21 mouse cellular contexts compared by ENCODE assay signal in the genomic region with DNA sequence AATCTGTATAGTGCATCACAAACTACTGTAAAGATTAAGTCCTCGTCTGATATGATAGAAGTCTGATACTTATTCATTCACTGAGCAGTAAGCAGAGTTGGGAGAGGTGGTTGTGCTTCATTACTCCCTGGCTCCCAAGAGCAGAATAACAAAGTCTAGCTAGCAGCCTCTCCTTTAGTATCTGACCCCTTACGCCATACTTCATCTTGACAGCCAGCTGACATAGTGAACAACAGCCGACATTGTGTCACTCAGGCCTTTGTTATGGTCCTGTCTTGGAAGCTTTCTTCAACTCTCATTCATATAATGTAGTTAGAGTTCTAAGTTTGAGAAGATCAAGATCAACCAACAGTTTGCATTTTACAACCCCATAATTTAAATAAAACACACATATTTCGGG.
A peak's percentile ranks its signal among the peaks of the same experiment; 100 is the strongest.
DNase-seq lines count a peak whose midpoint lies in the region; ATAC-seq lines count a peak whose summit lies in the region.
"Had no signal": no experiment of that assay in that cellular context is flagged by ENCODE, and none has a peak within 500 bp of the region (broad histone marks: within the 10 kb centered on the region; RNA-seq: fewer than 3 reads in every experiment).

No protein-coding gene starts in this region.

- H3K9me3 ChIP-seq in kidney, embryonic 15.5 days (replicated peaks) = no peaks in the 10 kb centered on the region
- no peaks in the 10 kb centered on the region for H3K9me3 ChIP-seq in forebrain, embryonic 10.5 days
- H3K9me3 ChIP-seq: intestine, embryonic 15.5 days had no signal

- H3K27ac ChIP-seq in kidney, embryonic 15.5 days = no peak overlapping the region
- H3K27ac ChIP-seq in forebrain, embryonic 10.5 days = no peak overlapping the region
- H3K27ac ChIP-seq: gastrocnemius, adult 2 months; hindbrain, embryonic 14.5 days; intestine, embryonic 15.5 days had no signal

- no peaks in the 10 kb centered on the region for H3K27me3 ChIP-seq in kidney, embryonic 15.5 days
- no peaks in the 10 kb centered on the region for H3K27me3 ChIP-seq in forebrain, embryonic 10.5 days (ENCODE audit: poor library complexity, severe bottlenecking)
- H3K27me3 ChIP-seq: intestine, embryonic 15.5 days had no signal

- ATAC-seq in kidney, embryonic 15.5 days (replicated peaks; ENCODE audit: low FRiP score) = 0 out of 2 replicates have a peak, but pooled peaks have one; percentile 25
- ATAC-seq: CD4-positive, CD25-positive, alpha-beta regulatory T cell, adult 4 months; forebrain, embryonic 14.5 days; forebrain, postnatal 0 days; intestine, embryonic 15.5 days had no signal

- no peaks in the 10 kb centered on the region for H3K36me3 ChIP-seq in kidney, embryonic 15.5 days
- H3K36me3 ChIP-seq in forebrain, embryonic 10.5 days (replicated peaks) = no peaks in the 10 kb centered on the region
- H3K36me3 ChIP-seq: intestine, embryonic 15.5 days had no signal

- no peak for DNase-seq in kidney, postnatal 10 days
- DNase-seq in embryo, embryonic 10.5 days (ENCODE audit: low spot score) = peak; percentile 31
- peak; percentile 3 for DNase-seq in embryo, embryonic 11.5 days (ENCODE audit: low read depth, low spot score)
- no peak for DNase-seq in forebrain, embryonic 10.5 days (ENCODE audit: extremely low spot score, low spot score)
- DNase-seq in adrenal gland, postnatal 10 days = no peak
- DNase-seq: adrenal gland, adult 8-10 months; adrenal gland, postnatal 36 days; cerebellum, adult 18-20 months; cerebellum, adult 9-11 months; cerebellum, postnatal 25 days; forebrain, postnatal 0 days; gastrocnemius, adult 2 months; gastrocnemius, postnatal 14 days; heart, adult 11 months; kidney, adult 11 months had no signal

- no peak overlapping the region for H3K9ac ChIP-seq in kidney, embryonic 15.5 days
- H3K9ac ChIP-seq: forebrain, postnatal 0 days; hindbrain, embryonic 14.5 days; intestine, embryonic 15.5 days had no signal

- 51% methylated on average over 4 of the region's 4 CpGs for WGBS in kidney, embryonic 15.5 days
- WGBS in forebrain, embryonic 10.5 days = 83% methylated on average over 4 of the region's 4 CpGs

- no peak overlapping the region for H3K4me2 ChIP-seq in kidney, embryonic 15.5 days
- H3K4me2 ChIP-seq: heart, embryonic 11.5 days; hindbrain, embryonic 14.5 days; intestine, embryonic 15.5 days had no signal

- H3K4me3 ChIP-seq in kidney, embryonic 15.5 days (replicated peaks) = no peak overlapping the region
- no peak overlapping the region for H3K4me3 ChIP-seq in forebrain, embryonic 10.5 days
- H3K4me3 ChIP-seq: gastrocnemius, adult 2 months; intestine, embryonic 15.5 days had no signal

- H3K4me1 ChIP-seq in kidney, embryonic 15.5 days = no peaks in the 10 kb centered on the region
- H3K4me1 ChIP-seq in forebrain, embryonic 10.5 days = no peaks in the 10 kb centered on the region
- H3K4me1 ChIP-seq: intestine, embryonic 15.5 days had no signal

Comparison
In these comparisons a context has a peak if more than half of its experiments do, and no peak if none do; other contexts are left out.
1. DNase-seq: peak in embryo, embryonic 10.5 days (single experiment) and embryo, embryonic 11.5 days (single experiment); none in kidney, postnatal 10 days (single experiment), forebrain, embryonic 10.5 days (single experiment) and adrenal gland, postnatal 10 days (single experiment).